Mouse (Mus musculus) CD4-positive naive resting alpha-beta T cell, adult 57 days (primary cell): ENCODE results near the gene Pld4. TPM values are rescaled to one million over a fixed set of nuclear protein-coding genes. Genes with fewer than 3 reads are reported as not detected.

ENCODE experiments used
- total RNA-seq: library from RNA; stranded (reverse); gene quantifications from one replicate; pipeline ENCODE4 v1.2.4, GENCODE M21; 2023

Gene Pld4
- total RNA-seq, result 16.8 TPM

DNA sequence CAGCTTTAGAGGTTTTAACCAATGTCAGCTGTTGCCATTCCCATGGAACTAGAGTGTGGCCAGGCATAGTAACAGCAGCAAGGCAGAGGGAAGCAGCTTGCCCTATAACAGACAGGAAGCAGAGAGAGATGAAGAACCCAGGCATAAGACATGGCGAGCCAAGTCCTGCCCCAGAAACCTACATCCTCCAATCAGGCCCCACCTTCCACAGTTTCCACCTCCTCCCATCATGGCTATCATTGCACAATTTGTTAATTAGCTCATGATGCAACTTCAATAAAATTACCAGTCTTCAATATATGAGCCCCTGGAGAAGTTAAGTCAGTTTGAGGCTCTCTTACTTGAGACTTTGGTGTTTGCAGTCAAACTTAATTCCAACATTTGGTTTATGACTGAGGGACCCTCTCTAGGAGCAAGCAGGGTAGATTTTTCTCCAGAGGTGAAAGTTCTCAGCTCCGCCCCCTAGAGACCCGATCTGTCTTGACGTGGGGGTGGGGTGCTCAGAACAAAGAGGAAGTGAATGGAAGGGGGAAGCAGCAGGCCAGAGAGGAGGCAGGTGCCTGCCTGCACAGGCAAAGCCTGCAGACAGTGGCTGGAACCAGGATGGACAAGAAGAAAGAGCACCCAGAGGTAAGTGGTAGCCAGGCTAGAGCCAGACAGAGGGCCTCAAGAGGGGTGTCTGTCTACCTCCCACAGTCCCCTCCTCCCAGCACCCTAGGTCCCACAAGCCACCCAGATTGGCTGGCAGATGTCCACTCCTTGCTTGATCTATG is at the start of gene Pld4:
Gene Pld4 (plus strand): TSS at position 502 of the 773 bp plus-strand sequence.

DNA sequence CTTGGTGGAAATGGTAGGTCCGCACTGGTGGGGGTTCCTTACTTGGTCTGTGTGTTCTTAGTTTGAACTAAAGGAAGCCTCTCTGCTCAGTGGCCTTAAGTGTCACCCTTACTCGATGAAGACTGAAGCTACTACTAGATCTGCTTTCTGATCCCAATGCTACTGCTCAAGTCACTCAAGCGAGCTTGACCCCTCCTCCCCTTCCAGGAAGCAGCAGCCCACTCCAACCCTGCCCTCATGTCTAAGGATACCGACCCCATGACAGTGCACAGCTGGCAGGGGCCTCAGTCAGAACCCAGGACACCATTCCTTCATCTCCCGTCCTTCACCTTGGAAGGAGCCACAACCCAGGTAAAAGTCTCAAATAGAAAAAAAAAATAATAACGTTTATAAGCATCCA is 40.2 kb upstream of the Pld4 start, which contains the start of gene Cep170b:
Gene Cep170b (plus strand): TSS at position 240 of the 400 bp plus-strand sequence.

DNA sequence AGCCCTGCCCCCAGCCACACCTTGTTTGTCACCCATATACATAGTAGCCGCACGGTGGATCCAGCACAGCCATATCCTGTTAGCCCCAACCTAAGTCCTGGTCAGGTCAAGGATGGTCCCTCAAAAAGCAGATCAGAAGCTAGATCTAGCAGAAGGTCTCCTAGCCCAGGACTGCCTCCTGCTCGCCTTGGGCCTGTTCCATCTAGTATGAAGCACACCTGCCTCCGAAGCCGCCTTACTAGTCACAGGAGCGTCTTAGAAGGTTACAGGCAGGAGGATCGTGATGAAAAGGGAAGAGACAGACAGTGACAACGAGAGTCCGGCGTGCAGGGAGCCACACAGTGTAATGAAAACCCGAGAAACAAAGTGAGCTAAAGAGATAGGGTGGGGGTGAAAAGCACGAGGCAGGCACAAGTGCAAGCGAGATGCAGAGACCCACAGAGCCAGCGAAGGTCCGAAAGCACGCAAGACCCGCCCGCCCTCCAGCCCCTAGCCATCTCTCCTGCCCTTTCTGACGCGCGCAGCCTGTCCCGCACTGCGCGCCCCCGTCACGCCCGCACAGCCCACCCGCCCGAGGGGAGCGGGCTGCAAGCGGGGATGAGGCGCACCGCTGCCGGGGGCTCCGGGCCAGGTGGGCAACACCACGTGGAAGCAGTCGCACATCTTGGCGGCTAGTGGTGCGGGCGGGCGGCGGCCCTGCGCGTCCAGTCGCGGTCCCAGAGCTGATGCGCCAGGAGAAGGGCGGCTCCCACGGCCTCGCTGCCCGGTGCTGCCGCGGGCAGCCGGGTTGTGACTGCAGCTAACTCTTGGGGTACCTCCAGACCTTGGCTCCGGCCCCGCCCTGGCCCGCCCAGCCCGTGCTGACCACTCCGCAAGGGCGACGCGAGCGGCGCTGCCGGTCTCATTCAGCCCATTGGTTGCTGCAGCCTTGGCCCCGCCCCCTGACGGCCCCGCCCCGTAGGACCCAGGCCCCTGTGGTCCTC is 41.7 kb downstream of the Pld4 start, which contains the start of gene Ahnak2:
Gene Ahnak2 (minus strand): TSS at position 794 of the 983 bp plus-strand sequence.

DNA sequence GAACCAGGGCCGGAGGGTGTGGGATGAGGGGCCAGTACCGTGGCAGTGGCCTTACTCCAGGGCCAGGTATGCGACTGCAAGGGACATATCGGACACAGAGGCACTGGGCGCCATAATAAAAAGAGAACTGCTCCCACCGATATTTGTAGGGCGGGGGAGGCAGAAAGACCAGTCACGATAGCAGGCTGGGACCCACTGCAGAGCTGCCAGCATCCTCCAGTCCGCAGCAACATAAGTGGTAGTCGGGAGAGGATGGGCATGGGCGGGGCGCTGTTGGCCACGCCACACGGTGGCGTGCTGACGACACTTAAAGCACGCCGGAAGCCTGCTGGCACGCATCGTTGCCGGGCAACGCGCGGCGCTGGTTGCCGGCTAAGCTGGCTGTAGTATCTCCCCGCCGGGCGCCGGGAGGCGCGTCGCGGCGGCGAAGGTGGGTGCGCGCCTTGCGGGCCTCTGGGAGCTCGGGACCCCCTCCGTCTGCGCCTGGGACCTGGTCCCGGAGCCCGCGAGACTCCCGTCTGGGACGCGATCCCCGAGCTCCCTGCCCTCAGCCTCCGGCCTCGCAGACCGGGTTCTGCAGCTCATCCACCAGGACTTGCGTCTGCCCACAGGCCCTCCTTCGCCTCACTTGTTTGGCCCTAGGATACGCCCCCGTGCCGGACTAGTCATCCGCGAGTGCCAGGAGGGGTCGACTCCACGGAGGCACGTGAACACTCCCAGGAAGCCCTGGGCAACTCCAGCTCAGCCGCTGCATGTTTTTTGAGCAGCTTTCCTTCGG is 48.3 kb downstream of the Pld4 start, which contains the start of gene Clba1:
Gene Clba1 (plus strand): TSS at position 351 of the 778 bp plus-strand sequence.

Other genes with a start within 250 kb of the Pld4 start
- gene Tmem179, start 243.9 kb upstream of the Pld4 start, total RNA-seq, result not detected
- 66.8 TPM for gene Inf2, start 171.9 kb upstream of the Pld4 start, total RNA-seq
- gene Adssl1, start 140.6 kb upstream of the Pld4 start, total RNA-seq, result 2.2 TPM
- 20.5 TPM for gene Siva1, start 116.0 kb upstream of the Pld4 start, total RNA-seq
- gene Akt1, start 85.8 kb upstream of the Pld4 start, total RNA-seq, result 95.2 TPM
- 7.1 TPM for gene Zbtb42, start 81.8 kb upstream of the Pld4 start, total RNA-seq
- 14.7 TPM for gene Cep170b, start 40.2 kb upstream of the Pld4 start, total RNA-seq
- 1.8 TPM for gene Ahnak2, start 42.0 kb downstream of the Pld4 start, total RNA-seq
- gene Clba1, start 48.3 kb downstream of the Pld4 start, total RNA-seq, result 0.30 TPM
- gene Cdca4, start 68.8 kb downstream of the Pld4 start, total RNA-seq, result 36.2 TPM
- 397 TPM for gene Gpr132, start 107.6 kb downstream of the Pld4 start, total RNA-seq
- gene Jag2, start 169.1 kb downstream of the Pld4 start, total RNA-seq, result 5.4 TPM
- gene Nudt14, start 181.5 kb downstream of the Pld4 start, total RNA-seq, result 30.9 TPM
- 39.7 TPM for gene Btbd6, start 215.8 kb downstream of the Pld4 start, total RNA-seq
- gene Brf1, start 240.0 kb downstream of the Pld4 start, total RNA-seq, result 222 TPM